Mouse (Mus musculus) heart, postnatal 0 days (tissue): ENCODE results near the gene Med1. TPM values are rescaled to one million over a fixed set of nuclear protein-coding genes. Genes with fewer than 3 reads are reported as not detected.
"Not testable (repeated sequence)": the region's sequence is repeated elsewhere in the genome, so short reads cannot be mapped to it uniquely, and the experiment has no call there.

ENCODE experiments used
- ATAC-seq: fragments of 200-750 bp; cut with Nextera tagmentation; 2 replicates; pipeline ENCODE4 v1.8.0; 2017; ENCODE audit warnings: low read depth, moderate number of reproducible peaks, moderate library complexity; ENCODE audit not compliant: insufficient read depth
- DNase-seq: peaks from one replicate; pipeline ENCODE4 v3.0.0-alpha.2; 2016; ENCODE audit warnings: low spot score
- H3K27ac ChIP-seq: fragments of 300-500 bp; sonication (generic); 2 replicates; pipeline ENCODE4 v1.5.1; 2014; ENCODE audit warnings: low read depth, mild to moderate bottlenecking
- H3K27me3 ChIP-seq: fragments of 300-500 bp; sonication (generic); 2 replicates; pipeline ENCODE4 v1.6.1; 2014; ENCODE audit warnings: low read length, mixed read lengths; ENCODE audit not compliant: control insufficient read depth, insufficient read depth
- H3K36me3 ChIP-seq: fragments of 300-500 bp; sonication (generic); replicated peaks from 2 replicates; pipeline ENCODE4 v1.6.1; 2014; ENCODE audit warnings: low read length, mixed read lengths; ENCODE audit not compliant: control insufficient read depth, insufficient read depth
- H3K4me1 ChIP-seq: fragments of 300-500 bp; sonication (generic); 2 replicates; pipeline ENCODE4 v1.6.1; 2014; ENCODE audit warnings: antibody characterized with exemption; ENCODE audit not compliant: control insufficient read depth, insufficient read depth
- H3K4me2 ChIP-seq: fragments of 300-500 bp; sonication (generic); 2 replicates; pipeline ENCODE4 v1.6.1; 2014; ENCODE audit warnings: low read depth, mild to moderate bottlenecking, low read length, moderate library complexity
- H3K4me3 ChIP-seq: fragments of 300-500 bp; sonication (generic); 2 replicates; pipeline ENCODE4 v1.5.1; 2014; ENCODE audit warnings: low read depth, low read length
- H3K9ac ChIP-seq: fragments of 300-500 bp; sonication (generic); replicated peaks from 2 replicates; pipeline ENCODE4 v1.6.1; 2014; ENCODE audit warnings: low read depth, low read length, mixed read lengths
- H3K9me3 ChIP-seq: fragments of 300-500 bp; sonication (generic); replicated peaks from 2 replicates; pipeline ENCODE4 v1.6.1; 2016; ENCODE audit warnings: low read length; ENCODE audit not compliant: control insufficient read depth
- CTCF ChIP-seq: IDR thresholded peaks from 2 replicates; pipeline ENCODE4 v1.5.1; 2016; ENCODE audit warnings: antibody characterized with exemption, control low read depth, low read depth
- EP300 ChIP-seq: IDR thresholded peaks from 2 replicates; pipeline ENCODE4 v1.6.1; 2016; ENCODE audit warnings: antibody characterized with exemption, low read depth
- WGBS: fragments of 180-500 bp; shearing (Covaris S2); extraction: QIAGEN DNeasy Blood & Tissue Kit; methylation state at CpG from one replicate; pipeline ENCODE4 v1.1.7; 2014; 5-methylcytosine and 5-hydroxymethylcytosine counted together
- polyA plus RNA-seq: library from polyadenylated mRNA; unstranded; fragments of >200 nt; fragmentation: Nextera tagmentation; extraction: Ambion mirVana; gene quantifications from 2 replicates; pipeline ENCODE4 v1.2.1, GENCODE M21; 2015
- total RNA-seq: library from RNA; depleted of rRNA; stranded (reverse); fragments of >200 nt; gene quantifications from 2 replicates; pipeline ENCODE4 v1.2.3, GENCODE M21; 2014; ENCODE audit warnings: low replicate concordance; rRNA removed

Med1 gene
- total RNA-seq, result 29.2 and 41.4 TPM in 2 replicates
- 36.7 and 38.1 TPM in 2 replicates for polyA plus RNA-seq

GRCm38 (mm10) chr11:98192901-98193805 lies at the start of gene Med1:
Gene Med1, minus strand, starts transcription at chr11:98193293.
- under 1% methylated on average over 50 of the region's 53 CpGs for whole genome bisulfite sequencing
- TF ChIP-seq CTCF (no peak), EP300 (peak; percentile 87; the same call in 1 of the 2 replicates)
- Histone ChIP-seq H3K4me1 (peaks cover 17% of the 10 kb centered on the region), H3K36me3 (peaks cover 23% of the 10 kb centered on the region), H3K9ac (peak within 1 kb of the TSS; percentile 92), H3K4me3 (peak within 1 kb of the TSS; percentile 96), H3K9me3 (no peaks in the 10 kb centered on the region), H3K27me3 (no peaks in the 10 kb centered on the region), H3K27ac (peak within 1 kb of the TSS; percentile 96), H3K4me2 (peak within 1 kb of the TSS; percentile 67)
- ATAC-seq (peak; percentile 93), DNase-seq (peak; percentile 98)

- Histone ChIP-seq H3K27me3 (no peaks in the 10 kb centered on the region), H3K9me3 (no peaks in the 10 kb centered on the region), H3K4me1 (no peaks in the 10 kb centered on the region), H3K9ac (no peak overlapping the region), H3K4me2 (no peak overlapping the region), H3K4me3 (no peak overlapping the region), H3K36me3 (peaks cover 73% of the 10 kb centered on the region), H3K27ac (no peak overlapping the region)
- ATAC-seq, result no peak
- TF ChIP-seq EP300 (no peak), CTCF (no peak)
- DNase-seq, result no peak
- WGBS, result 92% methylated on average over 3 of the region's 3 CpGs
These were observed 45.9 kb upstream of the Med1 start for GRCm38 (mm10) chr11:98238995-98239394.

GRCm38 (mm10) chr11:98238416-98238815 lies 45.3 kb upstream of the Med1 start:
- Histone ChIP-seq H3K4me1 (no peaks in the 10 kb centered on the region), H3K9me3 (no peaks in the 10 kb centered on the region), H3K4me3 (no peak overlapping the region), H3K4me2 (no peak overlapping the region), H3K36me3 (peaks cover 72% of the 10 kb centered on the region), H3K9ac (no peak overlapping the region), H3K27me3 (no peaks in the 10 kb centered on the region), H3K27ac (no peak overlapping the region)
- ATAC-seq (no peak), DNase-seq (no peak)
- TF ChIP-seq CTCF (no peak), EP300 (no peak)
- whole genome bisulfite sequencing, result 73% methylated on average over 3 of the region's 3 CpGs

DNA sequence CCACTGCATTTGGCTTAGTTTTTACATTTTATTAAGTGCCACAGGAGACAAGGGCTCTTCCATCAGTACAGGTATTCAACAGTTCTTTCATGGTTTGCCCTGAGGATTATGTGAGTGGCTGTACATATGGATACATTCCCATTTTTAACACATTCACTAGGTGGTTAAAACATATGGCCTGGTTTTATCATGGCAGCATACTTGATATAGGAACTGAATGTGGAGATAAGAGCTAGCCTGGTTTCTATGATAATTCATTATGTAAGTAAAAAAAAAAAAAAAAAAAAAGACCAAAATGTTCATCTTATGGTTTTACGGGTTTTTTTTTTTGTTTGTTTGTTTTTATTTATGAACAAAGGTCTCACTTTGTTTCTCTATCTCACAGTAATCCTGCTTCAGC lies 33.3 kb upstream of the Med1 start:
- no peak overlapping the region for H3K9ac ChIP-seq
- H3K4me3 ChIP-seq, result no peak overlapping the region
- H3K4me1 ChIP-seq, result no peaks in the 10 kb centered on the region
- H3K4me2 ChIP-seq, result no peak overlapping the region
- no peaks in the 10 kb centered on the region for H3K9me3 ChIP-seq
- ATAC-seq (no peak), DNase-seq (no peak)
- peaks cover 76% of the 10 kb centered on the region for H3K36me3 ChIP-seq
- WGBS, result 89% methylated on average over 1 of the region's 1 CpGs
- TF ChIP-seq EP300 (no peak), CTCF (no peak)
- H3K27ac ChIP-seq, result no peak overlapping the region
- no peaks in the 10 kb centered on the region for H3K27me3 ChIP-seq

DNA sequence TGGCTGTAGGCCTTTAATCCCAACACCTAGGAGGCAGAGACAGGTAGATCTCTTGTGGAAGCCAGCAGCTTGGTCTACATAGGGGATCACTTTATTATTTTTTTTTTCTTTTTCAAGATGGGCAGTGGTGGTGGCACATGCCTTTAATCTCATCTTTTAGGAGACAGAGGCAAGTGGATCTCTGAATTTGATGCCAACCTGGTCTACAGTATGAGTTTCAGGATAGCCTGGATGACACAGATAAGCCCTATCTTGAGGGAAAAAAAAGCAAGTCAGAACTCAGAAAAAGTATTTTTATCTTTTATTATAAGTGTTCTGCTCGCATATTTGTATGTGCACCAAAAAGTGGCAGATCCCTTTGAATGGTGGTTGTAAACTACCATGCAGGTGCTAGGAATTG lies 20.2 kb upstream of the Med1 start:
- Histone ChIP-seq H3K4me1 (no peaks in the 10 kb centered on the region), H3K9me3 (no peaks in the 10 kb centered on the region), H3K9ac (no peak overlapping the region), H3K27ac (no peak overlapping the region), H3K36me3 (peaks cover 51% of the 10 kb centered on the region), H3K27me3 (no peaks in the 10 kb centered on the region), H3K4me2 (no peak overlapping the region), H3K4me3 (no peak overlapping the region)
- DNase-seq (no peak), ATAC-seq (no peak)
- WGBS, result 73% methylated on average over 1 of the region's 1 CpGs
- no peak for TF ChIP-seq EP300
- TF ChIP-seq CTCF, result no peak

- H3K9ac ChIP-seq, H3K27me3 ChIP-seq, H3K9me3 ChIP-seq, H3K27ac ChIP-seq, ATAC-seq, H3K4me3 ChIP-seq, H3K4me1 ChIP-seq, H3K4me2 ChIP-seq, DNase-seq: not testable (repeated sequence)
- 85% methylated on average over 4 of the region's 5 CpGs for WGBS
- H3K36me3 ChIP-seq, result peaks cover 40% of the 10 kb centered on the region
These were observed 16.6 kb upstream of the Med1 start for GRCm38 (mm10) chr11:98209661-98210060.

DNA sequence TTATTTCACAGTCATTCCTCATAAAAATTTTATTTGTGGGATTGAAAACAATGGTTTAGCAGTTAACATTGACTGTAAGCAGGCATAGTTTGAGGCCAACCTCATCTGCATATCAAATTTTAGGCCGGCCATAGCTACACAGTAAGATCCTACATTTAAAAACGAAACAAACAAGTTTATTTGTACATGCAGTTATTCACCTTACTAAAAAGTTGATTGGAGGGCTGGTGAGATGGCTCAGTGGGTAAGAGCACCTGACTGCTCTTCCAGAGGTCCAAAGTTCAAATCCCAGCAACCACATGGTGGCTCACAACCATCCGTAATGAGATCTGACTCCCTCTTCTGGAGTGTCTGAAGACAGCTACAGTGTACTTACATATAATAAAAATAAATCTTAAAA lies 13.2 kb upstream of the Med1 start:
- DNase-seq, H3K9me3 ChIP-seq, H3K27ac ChIP-seq, H3K27me3 ChIP-seq, ATAC-seq, H3K9ac ChIP-seq, H3K4me3 ChIP-seq: not testable (repeated sequence)
- peaks cover 30% of the 10 kb centered on the region for H3K36me3 ChIP-seq
- H3K4me1 ChIP-seq, result peaks cover 11% of the 10 kb centered on the region; the same call in 1 of the 2 replicates
- WGBS, result 87% methylated on average over 3 of the region's 3 CpGs
- peak overlapping the region; percentile 46; the same call in 1 of the 2 replicates for H3K4me2 ChIP-seq
